Mouse (Mus musculus) megakaryocyte progenitor cell, adult 5-6 weeks (primary cell): ENCODE measurements at regions not wholly inside any gene's neighbourhood (a gene's known extent, or its start where the extent isn't known, plus 50 kb on each side); places are given as distances from the start of the nearest gene placed in this dataset.

Experiments used
- ATAC-seq: replicated peaks from 2 replicates; pipeline ENCODE4 v1.8.0; 2016; ENCODE audit warnings: mild to moderate bottlenecking, moderate TSS enrichment, inconsistent platforms; ENCODE audit not compliant: poor library complexity

DNA sequence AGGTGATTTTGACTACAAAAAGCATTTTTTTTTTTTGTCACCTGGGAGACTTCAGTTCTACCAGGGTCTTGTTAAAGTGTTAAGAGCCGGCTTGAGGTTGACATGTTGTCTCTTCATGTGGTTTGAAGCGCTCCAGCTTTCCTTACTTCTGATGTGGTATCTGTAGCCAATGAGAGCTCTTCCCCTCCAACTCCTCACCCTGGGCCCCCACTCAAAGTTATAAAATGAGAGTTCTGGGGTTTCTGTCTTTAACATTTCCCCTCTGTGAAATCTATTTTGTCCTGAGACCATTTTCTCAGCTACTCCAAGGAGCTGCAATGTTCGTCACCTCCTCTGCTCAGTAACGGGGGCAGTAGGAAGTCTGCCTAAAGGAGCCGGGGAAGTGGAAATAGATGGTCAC, 369.1 kb downstream of the Cog6 start:
- no peak for ATAC-seq

DNA sequence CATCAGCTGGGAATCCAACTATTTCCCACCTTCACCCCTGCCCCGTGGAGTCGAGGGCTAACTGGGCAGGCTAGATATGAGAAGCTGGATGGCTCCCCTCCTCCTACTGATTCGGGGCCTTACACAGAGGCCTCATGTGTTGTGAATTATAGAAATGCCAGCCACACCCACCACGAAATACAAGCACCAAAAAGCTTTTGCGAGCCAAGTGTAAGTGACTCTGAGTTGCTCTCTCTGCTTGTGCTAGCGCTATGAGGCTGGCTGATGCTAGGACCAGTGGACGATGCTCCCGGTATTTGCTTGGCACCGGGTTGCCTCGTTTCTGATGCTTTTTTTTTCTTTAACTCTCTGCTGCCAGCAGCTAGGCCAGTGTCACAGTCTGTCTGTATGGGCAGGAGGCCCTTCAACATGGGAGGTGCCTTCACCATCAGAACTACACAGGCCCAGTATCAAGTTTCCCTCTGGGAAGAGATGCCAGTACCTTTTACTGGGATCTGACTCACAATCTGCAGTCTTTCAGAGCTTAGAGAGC, 369.8 kb downstream of the Cog6 start:
- ATAC-seq = no peak

DNA sequence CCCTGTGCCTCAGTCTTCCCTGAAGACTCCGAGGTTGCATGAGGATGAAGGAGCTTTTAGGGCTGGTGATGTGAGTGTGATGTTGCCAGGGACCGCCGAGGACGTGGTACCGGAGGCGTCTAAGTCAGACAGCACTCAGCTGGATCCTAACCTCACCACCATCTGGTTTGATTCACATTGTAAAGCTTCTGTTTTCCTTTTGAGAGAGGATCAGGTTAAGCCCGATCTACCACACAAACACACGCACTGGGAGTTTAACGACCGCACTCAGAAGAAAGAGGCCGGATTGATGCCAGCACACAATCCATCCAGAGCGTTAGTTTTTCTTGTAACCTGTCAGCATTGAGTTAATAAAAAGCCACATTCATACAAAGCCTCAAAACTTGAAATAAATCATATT, 371.9 kb downstream of the Cog6 start:
- no peak for ATAC-seq

DNA sequence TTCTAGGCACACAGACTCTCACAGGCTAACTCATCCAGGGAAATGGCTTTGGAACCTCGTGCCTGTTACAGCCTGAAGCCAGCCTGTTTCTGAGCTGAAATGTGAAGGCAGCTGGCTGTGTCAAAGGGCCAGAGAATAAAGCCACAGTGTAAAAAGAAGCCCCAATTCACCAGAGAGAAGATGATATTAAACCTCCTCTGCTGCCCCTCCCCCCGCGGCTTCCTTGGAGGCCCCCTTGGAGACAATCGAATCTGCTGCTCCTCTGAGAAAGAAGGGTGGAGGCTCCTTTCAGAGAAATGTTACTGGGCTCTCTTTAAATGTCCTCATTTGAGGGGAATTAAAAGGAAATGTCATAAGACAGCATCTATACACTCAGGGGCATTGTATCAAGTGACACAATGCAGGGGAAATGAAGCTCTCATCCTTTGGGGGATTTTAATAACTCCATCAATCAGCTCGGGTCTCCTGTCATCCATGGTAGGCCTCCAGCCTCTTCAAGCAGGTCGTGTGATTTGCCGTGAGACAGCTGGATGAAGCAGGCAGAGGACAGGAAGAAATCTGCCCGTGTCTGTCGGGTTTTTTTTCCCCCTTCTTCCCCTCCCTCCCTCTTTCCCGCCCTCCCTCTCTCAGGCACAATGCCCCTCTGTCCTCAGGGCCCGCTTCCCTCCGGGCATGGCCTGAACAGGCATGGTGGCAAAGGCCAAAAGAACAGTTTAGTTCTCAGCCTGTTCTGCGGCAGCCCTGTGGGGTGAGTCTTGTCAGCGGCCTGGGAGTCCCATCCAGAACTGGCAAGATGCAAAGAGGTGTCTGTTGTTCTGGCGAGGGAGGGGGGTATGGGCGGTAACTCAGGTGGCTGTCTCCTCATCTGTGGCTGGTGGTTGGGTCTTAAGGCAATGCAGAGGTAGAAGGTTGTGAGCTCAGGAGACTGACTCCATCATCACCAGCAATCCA, 372.6 kb downstream of the Cog6 start:
- no peak for ATAC-seq

DNA sequence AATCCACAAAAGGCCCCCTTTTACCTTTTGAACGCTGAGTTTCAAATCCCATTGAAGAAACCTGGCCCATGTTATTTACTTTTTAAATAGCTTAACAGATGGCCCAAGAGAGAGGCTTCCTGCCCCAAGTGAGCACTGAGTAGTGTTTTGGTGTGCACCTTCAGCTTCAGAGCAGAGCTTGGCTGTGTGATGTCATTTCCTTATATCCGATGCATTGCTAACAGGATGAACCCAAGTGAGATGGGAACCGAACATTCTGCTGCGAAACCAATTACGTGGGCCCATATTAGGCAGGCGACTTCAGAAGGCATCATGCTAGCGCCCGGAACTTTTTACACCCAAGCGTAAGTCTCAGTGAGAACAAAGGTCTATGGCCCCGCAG, 373.2 kb downstream of the Cog6 start:
- ATAC-seq = no peak

DNA sequence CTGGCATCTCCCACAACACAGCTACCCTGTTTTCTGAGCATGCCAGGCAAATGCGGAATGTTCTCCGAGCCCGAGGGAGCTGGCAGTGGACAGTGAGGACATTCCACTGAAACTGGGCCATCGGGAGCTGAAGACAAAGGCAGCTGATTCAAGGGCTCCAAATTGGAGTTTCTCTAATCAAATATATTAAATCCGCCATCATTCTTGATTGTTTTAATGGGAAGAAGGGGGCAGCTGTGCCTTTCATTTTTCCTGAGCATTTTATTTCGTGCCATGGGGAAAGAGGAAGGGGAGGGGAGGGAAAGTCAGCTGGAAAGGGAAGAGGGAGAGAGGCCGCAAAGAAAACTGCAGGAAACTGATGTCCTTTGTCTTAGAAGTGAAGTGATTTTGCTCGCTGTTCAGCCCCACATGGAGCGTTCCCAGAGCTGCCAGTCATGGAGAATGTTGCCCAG, 373.9 kb downstream of the Cog6 start:
- no peak for ATAC-seq

DNA sequence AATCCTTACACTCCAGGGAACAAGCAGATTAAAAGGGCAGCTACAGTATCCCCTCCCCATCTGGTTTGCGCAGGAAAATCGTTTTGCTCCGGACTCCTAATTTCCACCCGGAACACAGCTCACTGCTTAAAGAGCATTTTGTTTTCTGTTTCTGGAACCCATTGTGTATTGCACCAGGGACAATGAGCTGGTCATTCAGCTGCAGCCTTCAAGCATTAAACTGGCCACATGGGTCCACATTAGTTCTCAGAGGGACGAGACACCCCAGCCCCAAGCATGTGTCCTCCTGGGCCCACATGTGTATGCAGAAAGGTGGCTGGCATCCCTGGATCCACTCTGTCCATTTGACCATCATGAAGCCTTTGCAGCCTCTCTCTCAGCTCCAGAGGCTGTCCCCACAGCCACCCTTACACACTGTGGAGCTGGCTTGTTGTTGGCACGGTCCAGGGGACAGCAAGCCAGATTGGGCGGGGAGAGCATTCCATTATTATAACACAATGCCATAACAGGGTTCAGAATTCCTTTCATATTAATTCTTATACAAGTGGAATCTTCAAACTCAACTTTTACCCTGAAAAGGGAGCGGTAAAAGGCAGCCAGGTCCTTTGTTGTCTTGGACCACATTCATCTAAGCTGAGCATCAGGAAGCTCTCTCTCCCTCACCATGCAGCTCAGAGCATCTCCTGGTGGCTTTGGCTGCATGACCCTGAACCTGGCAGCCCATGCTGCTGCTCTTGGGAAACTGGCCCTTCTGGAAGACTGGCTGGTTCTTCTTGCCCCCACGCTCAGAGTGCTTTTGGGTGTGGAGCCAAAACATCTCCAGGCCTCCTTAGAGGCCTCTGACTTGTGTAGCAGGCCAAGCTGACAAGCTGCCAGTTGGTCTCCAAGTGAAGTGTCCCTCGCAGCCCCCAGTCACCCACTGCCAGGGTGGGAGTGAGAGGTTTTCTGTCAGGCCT, 373.4 kb downstream of the Foxo1 start:
- ATAC-seq = no peak

DNA sequence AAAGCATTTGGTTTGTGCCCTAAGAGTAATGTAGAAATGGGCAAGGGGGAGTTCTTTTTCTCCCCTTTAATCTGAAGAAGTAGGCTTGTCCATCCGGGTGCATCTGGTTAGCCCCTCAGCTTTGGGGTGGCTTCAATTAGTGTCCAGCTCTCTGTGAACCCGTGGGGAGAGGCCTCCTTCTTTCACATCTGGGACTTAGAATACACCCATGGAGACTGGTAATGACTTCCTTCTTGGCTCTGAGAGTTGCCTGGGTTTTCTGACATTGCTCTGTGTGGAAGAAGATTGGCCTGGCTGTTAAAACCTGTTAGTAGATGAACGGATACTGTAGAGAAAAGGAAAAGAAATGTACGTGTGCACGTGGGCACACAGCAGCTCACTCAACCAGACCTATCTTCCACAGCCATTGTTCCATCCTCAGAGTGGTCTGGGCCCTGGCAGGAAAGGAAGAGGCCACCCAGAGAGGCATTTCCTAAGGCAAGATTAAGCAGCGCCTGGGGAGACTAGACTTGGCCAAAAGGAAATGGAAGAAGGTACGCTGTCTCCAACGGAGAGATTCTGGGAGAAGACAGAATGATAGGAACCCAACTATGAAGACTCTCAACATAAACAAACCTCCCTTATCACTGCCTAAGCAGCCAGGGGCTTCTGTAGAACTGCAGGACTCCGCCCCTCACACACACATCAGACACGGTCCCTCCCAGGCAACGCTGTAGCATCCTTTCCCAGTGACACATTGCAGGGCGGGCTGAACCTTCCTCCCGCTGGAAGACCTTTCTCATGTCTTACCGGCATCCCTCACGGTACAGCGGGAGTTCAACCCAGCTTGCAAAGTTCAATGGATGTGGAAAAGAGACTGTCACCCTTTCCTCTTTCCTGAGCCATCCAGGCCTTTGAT, 372.4 kb downstream of the Foxo1 start:
- no peak for ATAC-seq

DNA sequence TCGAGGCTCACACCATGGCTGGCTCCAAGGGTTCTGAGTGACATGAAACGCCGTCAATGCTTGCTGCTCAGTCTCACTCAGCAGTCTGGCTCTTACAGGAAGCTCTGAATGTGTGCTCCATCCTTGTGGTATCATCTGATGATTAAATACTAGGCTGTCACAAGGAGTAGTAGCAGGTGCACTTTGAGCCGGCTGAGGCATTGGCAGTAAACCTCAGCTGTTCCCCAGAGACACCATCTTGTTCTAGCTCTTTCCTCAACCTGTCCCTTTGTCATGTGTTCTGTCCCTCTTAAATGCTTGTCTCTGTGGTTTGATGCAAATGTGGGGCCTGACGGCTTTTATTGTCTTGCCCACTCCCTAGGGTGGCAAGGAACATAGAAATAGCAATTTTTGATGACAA, 370.7 kb downstream of the Foxo1 start:
- ATAC-seq = no peak

DNA sequence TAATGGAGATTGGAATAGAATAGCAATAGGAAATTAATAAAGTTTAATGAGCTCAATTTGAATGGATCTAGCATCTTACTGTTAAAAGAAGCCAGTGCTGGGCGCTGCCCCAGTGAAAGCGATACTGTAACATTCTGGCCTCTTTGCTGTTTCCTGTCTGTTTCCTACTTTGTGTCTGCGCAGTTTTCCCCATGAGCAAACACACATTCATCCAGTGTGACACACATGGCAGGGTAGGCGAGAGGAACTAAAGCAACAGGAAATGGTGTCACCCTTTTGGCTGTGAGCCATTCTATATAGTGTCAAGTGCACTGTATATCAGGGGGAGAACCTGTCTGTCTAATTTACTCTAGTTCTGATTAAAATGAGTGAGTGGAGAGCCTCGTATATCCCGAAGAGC, 366.2 kb downstream of the Foxo1 start:
- ATAC-seq = peak; percentile 86

DNA sequence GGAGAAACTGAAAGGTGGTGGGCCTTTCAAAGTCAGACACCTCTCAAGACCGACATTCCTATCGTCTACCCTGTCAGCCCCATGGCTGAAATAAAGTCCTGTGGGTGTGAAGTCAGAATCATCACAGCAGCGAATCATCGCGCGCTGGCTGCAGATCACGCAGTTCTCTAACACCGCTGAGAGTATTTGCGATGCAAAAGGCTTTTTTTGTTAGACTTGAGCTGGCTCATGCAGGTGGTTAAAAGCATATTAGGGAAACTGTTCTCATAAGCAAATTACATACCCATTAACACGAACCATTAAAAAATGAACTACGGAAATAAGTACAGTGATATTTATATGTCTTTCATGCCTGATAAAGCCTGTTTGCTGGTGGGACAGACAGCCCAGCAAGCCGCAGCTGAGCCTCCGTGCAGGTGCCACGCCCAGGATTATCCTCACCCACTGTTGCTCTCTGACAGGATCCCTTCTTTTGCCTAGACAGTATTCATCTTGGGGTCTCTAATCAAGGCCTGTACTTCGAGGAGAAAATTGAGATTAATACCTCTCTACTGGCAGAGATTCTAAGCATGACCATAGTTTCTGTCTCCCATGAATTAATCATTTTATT, 365.5 kb downstream of the Foxo1 start:
- ATAC-seq = no peak

DNA sequence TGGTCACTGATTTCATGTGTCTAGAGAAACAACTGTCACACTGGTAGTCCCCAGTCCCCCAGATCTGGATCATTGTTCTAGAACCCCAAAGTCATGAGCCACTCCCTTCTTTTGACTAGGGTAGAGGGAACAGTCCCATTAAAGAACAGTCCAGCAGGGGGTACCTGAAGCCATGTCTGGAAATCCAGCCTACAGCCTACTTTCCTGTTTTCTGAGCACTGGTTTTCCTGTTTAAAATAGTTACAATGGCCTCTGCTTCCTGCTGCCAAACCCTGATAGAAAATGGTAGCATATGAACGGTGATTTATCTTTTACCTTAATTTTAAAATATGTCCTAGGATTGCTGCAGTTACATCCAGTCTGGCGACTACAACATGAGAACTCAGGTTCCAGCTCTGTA, 364.5 kb downstream of the Foxo1 start:
- ATAC-seq = no peak

DNA sequence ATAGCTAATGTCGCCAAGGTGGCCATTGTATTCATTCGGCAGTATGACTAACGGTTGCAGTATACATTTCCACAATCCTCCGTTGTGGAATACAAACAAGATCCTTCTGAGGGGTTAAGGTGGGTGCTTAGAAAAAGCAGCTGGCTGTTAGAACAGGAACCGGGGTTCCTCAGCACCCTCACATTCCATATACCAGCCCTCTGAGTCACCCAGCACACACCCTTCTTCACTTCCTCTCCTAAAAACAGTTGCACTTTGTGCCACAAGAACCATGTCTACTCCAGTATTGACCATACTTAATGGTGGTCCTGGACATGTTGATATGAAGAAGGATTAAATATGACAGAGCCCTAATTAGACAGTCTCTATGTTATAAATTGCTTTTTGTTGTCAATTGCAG, 362.1 kb downstream of the Foxo1 start:
- peak; percentile 63 for ATAC-seq

DNA sequence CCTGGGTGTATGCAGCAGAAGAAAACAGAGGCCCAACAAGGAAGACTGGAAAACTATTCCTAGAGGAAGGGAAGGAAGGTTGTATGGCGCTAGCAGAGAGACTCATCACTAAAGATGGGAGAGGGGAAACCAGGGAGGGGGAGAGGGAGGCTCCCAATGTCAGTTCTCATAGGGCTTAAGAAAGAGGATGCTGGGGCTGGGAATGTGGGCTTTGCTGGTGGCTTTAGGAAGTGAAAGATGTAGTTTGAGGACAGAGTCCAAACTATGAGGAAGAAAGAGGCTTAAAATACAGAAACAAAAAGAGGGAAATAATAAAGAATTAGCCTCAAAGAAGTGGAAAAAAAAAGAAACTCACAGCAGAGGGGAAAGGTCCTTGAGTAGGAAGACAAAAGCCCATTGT, 357.0 kb downstream of the Foxo1 start:
- peak; percentile 26; the same call in 1 of the 2 replicates for ATAC-seq

DNA sequence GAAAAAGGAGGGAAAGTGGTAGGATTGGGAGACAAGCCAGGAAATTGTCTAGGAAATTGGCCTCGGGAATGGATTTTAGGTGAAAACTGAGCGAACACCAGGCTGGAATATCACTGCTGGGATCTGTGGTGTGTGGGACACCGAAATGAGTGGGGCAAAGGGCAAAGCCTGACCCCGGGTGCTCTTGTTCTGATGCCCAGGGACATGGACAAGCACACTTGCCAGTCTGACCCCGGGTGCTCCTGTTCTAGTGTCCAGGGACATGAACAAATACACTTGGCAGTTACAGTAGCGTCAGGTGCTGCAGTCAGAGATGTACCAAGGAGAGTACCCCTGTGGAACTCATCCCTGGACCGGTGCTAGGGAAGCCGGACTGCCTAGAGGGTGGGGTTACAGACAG, 354.4 kb downstream of the Foxo1 start:
- ATAC-seq = no peak

DNA sequence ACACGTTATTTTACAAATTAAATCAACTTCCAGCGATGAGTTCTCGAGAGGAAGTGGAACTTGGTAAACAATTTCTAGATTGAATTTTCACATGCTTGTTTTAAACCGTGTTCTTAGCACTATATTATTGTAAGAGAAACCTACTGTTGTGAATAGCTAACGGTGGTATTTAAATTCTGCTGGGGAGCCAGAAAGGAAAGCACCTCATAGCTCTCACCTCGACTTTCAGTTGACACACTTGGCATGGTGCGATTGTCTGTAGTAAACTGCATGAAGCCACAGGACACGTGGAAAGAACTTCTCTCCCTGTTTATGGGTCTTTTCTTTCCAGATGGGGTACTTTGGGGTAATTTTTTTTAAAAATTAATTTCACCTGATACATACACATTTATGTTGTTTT, 353.8 kb downstream of the Foxo1 start:
- ATAC-seq = no peak

DNA sequence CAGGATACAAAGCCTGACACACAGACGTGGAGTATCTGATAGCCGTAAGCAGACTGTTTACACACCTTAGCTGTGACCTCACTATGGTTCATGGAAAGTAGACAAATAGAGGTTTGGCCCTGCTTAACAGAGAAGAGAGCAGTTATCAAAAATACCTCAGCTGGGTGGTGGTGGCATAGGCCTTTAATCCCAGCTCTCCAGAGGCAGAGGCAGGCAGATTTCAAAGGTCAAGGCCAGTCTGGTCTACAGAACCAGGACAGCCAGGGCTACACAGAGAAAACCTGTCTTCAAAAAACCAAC, 350.7 kb downstream of the Foxo1 start:
- ATAC-seq = no peak

DNA sequence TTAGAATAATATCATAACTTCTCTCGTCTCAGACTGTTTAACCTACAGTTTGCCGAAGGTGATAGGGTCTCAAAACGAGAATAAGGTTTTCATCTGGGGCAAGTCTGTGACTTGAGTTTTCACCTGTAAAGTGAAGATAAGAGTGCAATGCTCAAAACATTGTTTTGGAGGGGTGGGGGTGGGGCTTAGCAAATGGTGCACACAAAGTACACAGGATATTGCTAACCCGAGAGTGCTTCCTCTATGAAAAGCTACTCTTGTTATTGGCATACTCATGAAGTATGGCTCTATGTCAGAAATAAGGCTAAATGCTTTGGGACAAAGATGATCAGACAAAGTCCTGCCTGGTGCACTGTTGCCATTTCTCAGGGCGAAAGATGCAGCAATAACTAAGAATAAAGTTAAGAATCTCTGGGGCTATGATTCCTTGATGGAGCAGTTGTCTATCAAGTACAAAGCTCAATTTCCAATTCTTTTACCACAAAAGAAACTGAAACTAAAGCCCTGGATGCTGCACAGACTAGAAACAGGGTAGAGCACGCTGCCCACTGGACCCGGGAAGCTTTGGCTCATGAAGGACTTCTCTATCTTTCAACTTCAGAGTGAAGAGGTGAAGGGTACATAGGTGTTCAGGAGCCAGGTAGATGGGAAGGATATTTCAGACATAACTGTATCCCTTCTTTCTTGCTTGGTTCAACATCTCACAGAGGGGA, 350.2 kb downstream of the Foxo1 start:
- ATAC-seq = peak; percentile 31; the same call in 1 of the 2 replicates

DNA sequence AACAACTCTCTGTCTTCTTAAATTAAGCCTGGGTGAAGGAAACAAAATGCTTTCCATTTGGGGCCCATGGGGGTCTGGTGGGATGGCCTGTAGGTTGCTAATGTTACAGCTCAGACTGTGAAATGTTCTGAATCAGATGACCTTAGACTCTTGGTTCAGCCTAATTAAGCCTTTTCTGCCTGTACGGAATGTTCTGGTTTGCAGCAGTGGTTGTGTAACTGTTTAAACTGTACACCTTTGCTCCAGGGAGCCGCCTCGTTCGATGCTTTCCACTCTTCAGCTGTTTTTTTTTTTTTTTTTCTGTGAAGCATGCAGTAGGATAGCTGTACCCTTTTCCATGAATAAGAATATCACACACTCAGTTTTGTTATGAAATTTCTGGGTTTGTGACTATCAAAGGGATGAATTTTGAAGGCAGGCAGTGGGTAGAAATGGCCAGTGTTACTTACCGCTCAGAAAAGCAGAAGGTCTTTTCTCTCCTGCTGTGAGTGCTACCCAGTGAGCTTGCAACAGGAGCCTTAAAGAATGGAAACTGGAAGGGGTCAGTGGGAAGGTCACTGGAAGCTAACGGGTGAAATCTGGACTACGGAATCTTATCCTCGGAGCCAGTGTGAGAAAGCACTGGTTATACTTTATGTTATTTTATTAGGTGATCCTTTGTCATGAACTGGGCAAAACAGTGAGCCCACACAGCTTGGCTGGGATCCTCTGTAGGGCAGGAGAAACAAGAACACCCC, 349.4 kb downstream of the Foxo1 start:
- no peak for ATAC-seq
